Mouse (Mus musculus): ENCODE data around the gene Timm23. TPM values are rescaled to one million over a fixed set of nuclear protein-coding genes. Genes with fewer than 3 reads are reported as not detected.
"Not testable (repeated sequence)": the region's sequence is repeated elsewhere in the genome, so short reads cannot be mapped to it uniquely, and the experiment has no call there.

Gene Timm23
- polyA plus RNA-seq, 1 experiment from 2014 or later, result 269 TPM

GRCm38 (mm10) chr14:32145809-32146511, 55.7 kb downstream of the Timm23 start:
- 58% methylated on average over 7 of the region's 7 CpGs for WGBS
- H3K4me3 ChIP-seq, result no peak overlapping the region
- H3K4me1 ChIP-seq, result no peaks in the 10 kb centered on the region
- no peak overlapping the region for H3K27ac ChIP-seq
- no peak overlapping the region for H3K4me2 ChIP-seq
- no peak overlapping the region for H3K9ac ChIP-seq
- H3K36me3 ChIP-seq, result no peaks in the 10 kb centered on the region
- ATAC-seq (ENCODE audit: insufficient number of reproducible peaks, low FRiP score, low TSS enrichment, low read depth), result no peak
- no peaks in the 10 kb centered on the region for H3K9me3 ChIP-seq
- no peaks in the 10 kb centered on the region for H3K27me3 ChIP-seq

GRCm38 (mm10) chr14:32145401-32145800, 56.3 kb downstream of the Timm23 start:
- H3K36me3 ChIP-seq, result no peaks in the 10 kb centered on the region
- no peaks in the 10 kb centered on the region for H3K27me3 ChIP-seq
- WGBS, result 65% methylated on average over 4 of the region's 4 CpGs
- H3K4me1 ChIP-seq, result no peaks in the 10 kb centered on the region
- H3K9ac ChIP-seq, result no peak overlapping the region
- no peaks in the 10 kb centered on the region for H3K9me3 ChIP-seq
- no peak overlapping the region for H3K27ac ChIP-seq
- no peak for ATAC-seq (ENCODE audit: insufficient number of reproducible peaks, low FRiP score, low TSS enrichment, low read depth)
- no peak overlapping the region for H3K4me3 ChIP-seq
- H3K4me2 ChIP-seq, result no peak overlapping the region

- Histone ChIP-seq H3K27ac (no peak overlapping the region), H3K4me2 (no peak overlapping the region), H3K9ac (no peak overlapping the region), H3K27me3 (no peaks in the 10 kb centered on the region), H3K4me3 (no peak overlapping the region), H3K36me3 (no peaks in the 10 kb centered on the region), H3K9me3 (no peaks in the 10 kb centered on the region), H3K4me1 (no peaks in the 10 kb centered on the region)
- ATAC-seq (ENCODE audit: insufficient number of reproducible peaks, low FRiP score, low TSS enrichment, low read depth), result no peak
Observed at GRCm38 (mm10) chr14:32144734-32145133, 57.0 kb downstream of the Timm23 start.

- no peak for ATAC-seq (ENCODE audit: insufficient number of reproducible peaks, low FRiP score, low TSS enrichment, low read depth)
- no peaks in the 10 kb centered on the region for H3K36me3 ChIP-seq
- no peak within 1 kb of the TSS for H3K4me2 ChIP-seq
- no peak within 1 kb of the TSS for H3K27ac ChIP-seq
- 78% methylated on average over 5 of the region's 5 CpGs for WGBS
- H3K4me1 ChIP-seq, result no peaks in the 10 kb centered on the region
- no peak within 1 kb of the TSS for H3K9ac ChIP-seq
- H3K4me3 ChIP-seq, result no peak within 1 kb of the TSS
- H3K9me3 ChIP-seq, result no peaks in the 10 kb centered on the region
- H3K27me3 ChIP-seq, result no peaks in the 10 kb centered on the region
Observed at GRCm38 (mm10) chr14:32141723-32142122, 60.0 kb downstream of the Timm23 start, which contains the start of gene Msmb. TSS of gene Msmb (plus strand) at chr14:32142023.

GRCm38 (mm10) chr14:32140359-32140965, 61.2 kb downstream of the Timm23 start:
- no peak for ATAC-seq (ENCODE audit: insufficient number of reproducible peaks, low FRiP score, low TSS enrichment, low read depth)
- Histone ChIP-seq H3K27me3 (no peaks in the 10 kb centered on the region), H3K9ac (no peak overlapping the region), H3K9me3 (no peaks in the 10 kb centered on the region), H3K4me3 (no peak overlapping the region), H3K4me1 (no peaks in the 10 kb centered on the region), H3K27ac (no peak overlapping the region), H3K36me3 (no peaks in the 10 kb centered on the region), H3K4me2 (no peak overlapping the region)
- 79% methylated on average over 5 of the region's 5 CpGs for WGBS

- not testable (repeated sequence) for H3K27me3 ChIP-seq; H3K4me2 ChIP-seq; H3K4me3 ChIP-seq; H3K9me3 ChIP-seq; H3K4me1 ChIP-seq; H3K27ac ChIP-seq; H3K36me3 ChIP-seq; ATAC-seq (ENCODE audit: insufficient number of reproducible peaks, low FRiP score, low TSS enrichment, low read depth); H3K9ac ChIP-seq
- WGBS, result 62% methylated on average over 3 of the region's 3 CpGs
Observed at GRCm38 (mm10) chr14:32136467-32136866, 65.2 kb downstream of the Timm23 start.

- 45% methylated on average over 2 of the region's 2 CpGs for WGBS
- Histone ChIP-seq H3K27ac (no peak overlapping the region), H3K9me3 (no peaks in the 10 kb centered on the region), H3K4me3 (no peak overlapping the region), H3K4me1 (no peaks in the 10 kb centered on the region), H3K9ac (no peak overlapping the region), H3K4me2 (no peak overlapping the region), H3K27me3 (no peaks in the 10 kb centered on the region), H3K36me3 (no peaks in the 10 kb centered on the region)
- ATAC-seq (ENCODE audit: insufficient number of reproducible peaks, low FRiP score, low TSS enrichment, low read depth), result no peak
Observed at GRCm38 (mm10) chr14:32134293-32134692, 67.4 kb downstream of the Timm23 start.

GRCm38 (mm10) chr14:32131836-32132235, 69.9 kb downstream of the Timm23 start:
- Histone ChIP-seq H3K36me3 (no peaks in the 10 kb centered on the region), H3K9ac (no peak overlapping the region), H3K4me2 (no peak overlapping the region), H3K9me3 (no peaks in the 10 kb centered on the region), H3K4me3 (no peak overlapping the region), H3K27me3 (no peaks in the 10 kb centered on the region), H3K4me1 (no peaks in the 10 kb centered on the region), H3K27ac (no peak overlapping the region)
- 88% methylated on average over 4 of the region's 4 CpGs for WGBS
- no peak for ATAC-seq (ENCODE audit: insufficient number of reproducible peaks, low FRiP score, low TSS enrichment, low read depth)

Other genes with a start within 250 kb of the Timm23 start
- gene Galnt15, start 172.9 kb downstream of the Timm23 start, polyA plus RNA-seq (2015; fragmentation: Nextera tagmentation; extraction: Ambion mirVana), result 0.24 and 0.26 TPM in 2 replicates
- gene Oxnad1, start 116.5 kb downstream of the Timm23 start, polyA plus RNA-seq (2015; fragmentation: Nextera tagmentation; extraction: Ambion mirVana), result 17.4 and 22.0 TPM in 2 replicates
- gene Dph3, start 116.2 kb downstream of the Timm23 start, polyA plus RNA-seq (2015; fragmentation: Nextera tagmentation; extraction: Ambion mirVana), result 74.3 and 76.6 TPM in 2 replicates
- gene Msmb, start 59.9 kb downstream of the Timm23 start, polyA plus RNA-seq (2015; fragmentation: Nextera tagmentation; extraction: Ambion mirVana), result not detected in 2 replicates
- gene Ncoa4, start 42.0 kb downstream of the Timm23 start, polyA plus RNA-seq (2015; fragmentation: Nextera tagmentation; extraction: Ambion mirVana), result 99.3 and 104 TPM in 2 replicates
- 33.8 and 37.7 TPM in 2 replicates for gene Parg, start 51 bp upstream of the Timm23 start, polyA plus RNA-seq (2015; fragmentation: Nextera tagmentation; extraction: Ambion mirVana)
- 9.2 and 9.8 TPM in 2 replicates for gene Ogdhl, start 120.1 kb upstream of the Timm23 start, polyA plus RNA-seq (2015; fragmentation: Nextera tagmentation; extraction: Ambion mirVana)
- not detected in 2 replicates for gene 1700024G13Rik, start 186.5 kb upstream of the Timm23 start, polyA plus RNA-seq (2015; fragmentation: Nextera tagmentation; extraction: Ambion mirVana)